Mouse (Mus musculus) lung, postnatal 0 days (tissue): ENCODE results near the gene Elmod3.

Experiments
- CTCF ChIP-seq: IDR thresholded peaks from 2 replicates; pipeline ENCODE4 v1.5.1; 2016; ENCODE audit warnings: antibody characterized with exemption, mild to moderate bottlenecking
- EP300 ChIP-seq: IDR thresholded peaks from 2 replicates; pipeline ENCODE4 v1.6.1; 2016; ENCODE audit warnings: antibody characterized with exemption, mild to moderate bottlenecking, control low read depth

GRCm38 (mm10) chr6:72600216-72600615 lies 2.0 kb upstream of the Elmod3 start:
- TF ChIP-seq CTCF (no peak), EP300 (no peak)
